Mouse (Mus musculus) cerebellum, adult 2 months (tissue): ENCODE results near the gene Litaf. TPM values are rescaled to one million over a fixed set of nuclear protein-coding genes. Genes with fewer than 3 reads are reported as not detected.

Experiments
- DNase-seq, 2 experiments: peaks; one replicate each; pipeline ENCODE4 v3.0.0; 2021
- H3K27ac ChIP-seq: fragments of 200-500 bp; 2 replicates; pipeline ENCODE4 v1.5.1; 2012; ENCODE audit warnings: low read length, control low read depth, inconsistent platforms; ENCODE audit not compliant: insufficient read depth
- H3K27me3 ChIP-seq: fragments of 200-500 bp; 2 replicates; pipeline ENCODE4 v1.6.1; 2012; ENCODE audit warnings: inconsistent platforms, mild to moderate bottlenecking, low read length, moderate library complexity; ENCODE audit not compliant: control insufficient read depth, insufficient read depth
- H3K4me1 ChIP-seq: fragments of 200-500 bp; 2 replicates; pipeline ENCODE4 v1.6.1; 2011; ENCODE audit warnings: low read length; ENCODE audit not compliant: control insufficient read depth, insufficient read depth
- H3K4me3 ChIP-seq: fragments of 200-500 bp; replicated peaks from 2 replicates; pipeline ENCODE3; 2011; ENCODE audit warnings: mild to moderate bottlenecking, low read depth, low read length, control low read depth; ENCODE audit not compliant: insufficient read depth
- CTCF ChIP-seq: fragments of 200-500 bp; IDR thresholded peaks from 2 replicates; pipeline ENCODE4 v1.5.1; 2011; ENCODE audit warnings: low read depth, mild to moderate bottlenecking, control low read depth, low read length, moderate library complexity, borderline replicate concordance; ENCODE audit not compliant: insufficient read depth
- POLR2A ChIP-seq: fragments of 200-500 bp; IDR thresholded peaks from 2 replicates; pipeline ENCODE4 v1.6.1; 2011; ENCODE audit warnings: low read length, control low read depth, borderline replicate concordance; ENCODE audit not compliant: insufficient read depth
- WGBS: fragments of 180-500 bp; shearing (Covaris S2); methylation state at CpG from one replicate; pipeline ENCODE4 v1.1.7; 2018; 5-methylcytosine and 5-hydroxymethylcytosine counted together
- polyA plus RNA-seq: library from polyadenylated mRNA; depleted of rRNA; stranded (reverse); fragments of >200 nt; gene quantifications from 2 replicates; pipeline ENCODE4 v1.2.3, GENCODE M21; 2012

The Litaf gene
- polyA plus RNA-seq, 1 experiment = 82.3 TPM

GRCm38 (mm10) chr16:11090836-11091570, 25.0 kb upstream of the Litaf start:
- H3K27ac ChIP-seq = no peak overlapping the region
- TF ChIP-seq CTCF = no peak
- no peak for TF ChIP-seq POLR2A
- 61% methylated on average over 10 of the region's 10 CpGs for WGBS

GRCm38 (mm10) chr16:11086856-11087588, 21.1 kb upstream of the Litaf start:
- Histone ChIP-seq H3K27me3 (no peaks in the 10 kb centered on the region), H3K4me3 (no peak overlapping the region), H3K4me1 (peaks cover 10% of the 10 kb centered on the region; the same call in 1 of the 2 replicates), H3K27ac (peak overlapping the region; percentile 23; the same call in 1 of the 2 replicates)
- TF ChIP-seq POLR2A (no peak), CTCF (no peak; the same call in 1 of the 2 replicates)
- peak; percentile 35 to 53 for DNase-seq
- WGBS = 3% methylated on average over 5 of the region's 5 CpGs

More at GRCm38 (mm10) chr16:11090836-11091570, 25.0 kb upstream of the Litaf start:
- Histone ChIP-seq H3K4me1 (peaks cover 13% of the 10 kb centered on the region), H3K4me3 (no peak overlapping the region), H3K27me3 (no peaks in the 10 kb centered on the region)
- DNase-seq = no peak

- Histone ChIP-seq H3K27me3 (no peaks in the 10 kb centered on the region), H3K4me3 (no peak overlapping the region), H3K4me1 (peaks cover 10% of the 10 kb centered on the region; the same call in 1 of the 2 replicates), H3K27ac (no peak overlapping the region)
- no peak for TF ChIP-seq CTCF
- no peak for TF ChIP-seq POLR2A
- no peak for DNase-seq
- 94% methylated on average over 3 of the region's 3 CpGs for WGBS
Observed at GRCm38 (mm10) chr16:11086299-11086698, 20.3 kb upstream of the Litaf start.

GRCm38 (mm10) chr16:11084181-11084580, 18.2 kb upstream of the Litaf start:
- H3K27me3 ChIP-seq = no peaks in the 10 kb centered on the region
- H3K27ac ChIP-seq = no peak overlapping the region
- no peak for DNase-seq
- TF ChIP-seq POLR2A (no peak), CTCF (no peak)
- H3K4me3 ChIP-seq = no peak overlapping the region
- peaks cover 7% of the 10 kb centered on the region; the same call in 1 of the 2 replicates for H3K4me1 ChIP-seq
- 89% methylated on average over 8 of the region's 8 CpGs for WGBS

- Histone ChIP-seq H3K27ac (no peak overlapping the region), H3K4me1 (peaks cover 6% of the 10 kb centered on the region), H3K27me3 (no peaks in the 10 kb centered on the region), H3K4me3 (no peak overlapping the region)
- 54% methylated on average over 3 of the region's 3 CpGs for WGBS
- TF ChIP-seq CTCF (no peak), POLR2A (no peak)
- no peak for DNase-seq
Observed at GRCm38 (mm10) chr16:11078216-11078869, 12.4 kb upstream of the Litaf start.

GRCm38 (mm10) chr16:11077601-11078201, 11.7 kb upstream of the Litaf start:
- Histone ChIP-seq H3K27me3 (no peaks in the 10 kb centered on the region), H3K27ac (no peak overlapping the region), H3K4me3 (no peak overlapping the region), H3K4me1 (peaks cover 12% of the 10 kb centered on the region)
- no peak for DNase-seq
- WGBS = 85% methylated on average over 9 of the region's 9 CpGs
- TF ChIP-seq POLR2A (no peak), CTCF (no peak)

GRCm38 (mm10) chr16:11073060-11073459, 7.1 kb upstream of the Litaf start:
- TF ChIP-seq CTCF (no peak), POLR2A (no peak)
- Histone ChIP-seq H3K4me3 (no peak overlapping the region), H3K27me3 (no peaks in the 10 kb centered on the region), H3K27ac (no peak overlapping the region), H3K4me1 (peaks cover 54% of the 10 kb centered on the region)
- DNase-seq = peak; percentile 54 to 67
- 40% methylated on average over 6 of the region's 6 CpGs for WGBS
